Mouse (Mus musculus): Measurements from ENCODE around the gene Plscr2. TPM values are rescaled to one million over a fixed set of nuclear protein-coding genes. Genes with fewer than 3 reads are reported as not detected.

Plscr2 gene
- polyA plus RNA-seq, 1 experiment from 2014 or later = 0.71 TPM

DNA sequence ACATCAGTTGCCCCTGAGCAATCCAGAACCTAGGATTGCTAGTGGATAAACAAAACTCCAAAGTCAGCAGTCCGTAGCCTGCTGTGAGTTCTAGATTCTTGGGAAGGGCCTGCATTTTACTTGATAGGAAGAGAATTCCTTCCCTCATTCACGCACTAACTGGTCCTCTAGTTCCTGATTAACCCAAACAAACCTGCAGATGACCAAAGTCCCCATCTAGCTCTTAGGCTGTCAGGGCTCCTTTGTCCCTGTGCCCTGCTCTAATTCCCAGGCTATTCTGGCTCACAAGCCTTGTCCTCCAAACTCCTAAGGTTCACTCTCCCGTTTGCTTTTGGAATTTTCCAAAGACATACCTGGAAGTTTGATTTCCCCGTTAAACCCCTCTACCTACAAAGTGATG is 2.8 kb upstream of the Plscr2 start:
- no peaks in the 10 kb centered on the region for H3K9me3 ChIP-seq (ENCODE audit: control insufficient read depth, low read length)
- no peaks in the 10 kb centered on the region for H3K36me3 ChIP-seq (replicated peaks; ENCODE audit: control insufficient read depth, insufficient read depth)
- no peak overlapping the region for H3K4me2 ChIP-seq (replicated peaks)
- no peak overlapping the region for H3K9ac ChIP-seq
- no peaks in the 10 kb centered on the region for H3K4me1 ChIP-seq (replicated peaks; ENCODE audit: control insufficient read depth, insufficient read depth, low read length)
- DNase-seq (ENCODE audit: low spot score) (no peak), ATAC-seq (ENCODE audit: low FRiP score) (no peak)
- no peaks in the 10 kb centered on the region for H3K27me3 ChIP-seq (ENCODE audit: control insufficient read depth, insufficient read depth, low read length)
- H3K4me3 ChIP-seq (replicated peaks; ENCODE audit: low read length) = no peak overlapping the region
- H3K27ac ChIP-seq = no peak overlapping the region
- 89% methylated on average over 4 of the region's 4 CpGs for whole genome bisulfite sequencing

DNA sequence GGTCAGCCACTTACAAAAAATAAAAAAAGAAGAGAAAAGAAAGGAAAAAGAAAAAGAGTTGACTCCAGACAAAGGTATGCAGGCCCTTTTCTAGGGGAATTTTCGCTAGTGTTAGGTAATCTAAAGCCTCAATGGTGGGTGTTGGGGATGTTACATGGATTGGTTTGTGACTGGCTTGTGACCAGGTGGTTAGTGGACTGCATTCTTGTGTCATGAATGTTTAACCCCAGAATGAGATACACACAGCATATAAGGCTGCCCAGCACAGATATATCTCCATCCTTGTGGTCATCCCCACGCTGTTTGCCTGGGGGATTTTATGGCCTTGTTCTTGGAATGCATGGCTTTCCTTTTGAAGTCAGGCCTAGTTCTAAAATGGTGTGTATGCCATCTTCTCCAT is 2.1 kb upstream of the Plscr2 start:
- Histone ChIP-seq H3K9me3 (ENCODE audit: control insufficient read depth, low read length) (no peaks in the 10 kb centered on the region), H3K36me3 (replicated peaks; ENCODE audit: control insufficient read depth, insufficient read depth) (no peaks in the 10 kb centered on the region), H3K4me1 (replicated peaks; ENCODE audit: control insufficient read depth, insufficient read depth, low read length) (no peaks in the 10 kb centered on the region), H3K27ac (no peak overlapping the region), H3K4me2 (replicated peaks) (no peak overlapping the region), H3K4me3 (replicated peaks; ENCODE audit: low read length) (no peak overlapping the region), H3K9ac (no peak overlapping the region), H3K27me3 (ENCODE audit: control insufficient read depth, insufficient read depth, low read length) (no peaks in the 10 kb centered on the region)
- 92% methylated on average over 2 of the region's 2 CpGs for WGBS
- ATAC-seq (ENCODE audit: low FRiP score) (no peak), DNase-seq (ENCODE audit: low spot score) (no peak)

GRCm38 (mm10) chr9:92273956-92274762 is 1.2 kb upstream of the Plscr2 start:
- ATAC-seq (ENCODE audit: low FRiP score) = no peak
- no peak overlapping the region for H3K9ac ChIP-seq

GRCm38 (mm10) chr9:92276360-92276759 is 958 bp downstream of the Plscr2 start:
- Histone ChIP-seq H3K4me3 (replicated peaks; ENCODE audit: low read length) (no peak overlapping the region), H3K9ac (no peak overlapping the region), H3K4me1 (replicated peaks; ENCODE audit: control insufficient read depth, insufficient read depth, low read length) (no peaks in the 10 kb centered on the region), H3K36me3 (replicated peaks; ENCODE audit: control insufficient read depth, insufficient read depth) (no peaks in the 10 kb centered on the region), H3K4me2 (replicated peaks) (no peak overlapping the region), H3K9me3 (ENCODE audit: control insufficient read depth, low read length) (no peaks in the 10 kb centered on the region), H3K27me3 (ENCODE audit: control insufficient read depth, insufficient read depth, low read length) (no peaks in the 10 kb centered on the region), H3K27ac (no peak overlapping the region)
- no peak for ATAC-seq (ENCODE audit: low FRiP score)
- DNase-seq (ENCODE audit: low spot score) = no peak
- 84% methylated on average over 7 of the region's 7 CpGs for WGBS

More at GRCm38 (mm10) chr9:92273956-92274762, 1.2 kb upstream of the Plscr2 start:
- no peaks in the 10 kb centered on the region for H3K9me3 ChIP-seq (ENCODE audit: control insufficient read depth, low read length)
- no peak overlapping the region for H3K4me3 ChIP-seq (replicated peaks; ENCODE audit: low read length)
- H3K27ac ChIP-seq = no peak overlapping the region
- DNase-seq (ENCODE audit: low spot score) = no peak
- WGBS = 82% methylated on average over 6 of the region's 6 CpGs
- no peak overlapping the region for H3K4me2 ChIP-seq (replicated peaks)
- H3K4me1 ChIP-seq (replicated peaks; ENCODE audit: control insufficient read depth, insufficient read depth, low read length) = no peaks in the 10 kb centered on the region
- H3K27me3 ChIP-seq (ENCODE audit: control insufficient read depth, insufficient read depth, low read length) = no peaks in the 10 kb centered on the region
- H3K36me3 ChIP-seq (replicated peaks; ENCODE audit: control insufficient read depth, insufficient read depth) = no peaks in the 10 kb centered on the region

DNA sequence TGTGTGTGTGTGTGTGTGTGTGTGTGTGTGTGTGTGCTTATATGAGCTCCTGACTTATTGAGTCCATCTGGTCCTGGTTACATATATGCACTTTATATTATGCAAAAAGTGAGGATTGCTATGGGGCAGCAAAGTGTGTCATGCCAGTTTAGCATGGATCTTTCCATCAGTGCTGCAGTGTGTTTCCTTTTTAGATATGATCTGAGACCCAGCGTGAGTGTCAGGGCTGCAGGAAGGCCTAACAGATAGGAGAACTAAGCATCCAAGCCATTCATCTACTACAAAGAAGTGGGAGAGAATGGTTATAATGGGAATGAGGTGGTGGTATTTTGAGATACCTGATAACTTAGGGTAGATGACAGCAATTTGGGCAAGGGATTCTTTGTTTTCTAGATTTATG is 4.6 kb downstream of the Plscr2 start:
- DNase-seq (ENCODE audit: low spot score) (no peak), ATAC-seq (ENCODE audit: low FRiP score) (no peak)
- Histone ChIP-seq H3K4me3 (replicated peaks; ENCODE audit: low read length) (no peak overlapping the region), H3K36me3 (replicated peaks; ENCODE audit: control insufficient read depth, insufficient read depth) (no peaks in the 10 kb centered on the region), H3K27me3 (ENCODE audit: control insufficient read depth, insufficient read depth, low read length) (no peaks in the 10 kb centered on the region), H3K9me3 (ENCODE audit: control insufficient read depth, low read length) (no peaks in the 10 kb centered on the region), H3K4me2 (replicated peaks) (no peak overlapping the region), H3K9ac (no peak overlapping the region), H3K27ac (no peak overlapping the region), H3K4me1 (replicated peaks; ENCODE audit: control insufficient read depth, insufficient read depth, low read length) (no peaks in the 10 kb centered on the region)
- 94% methylated on average over 1 of the region's 1 CpGs for WGBS

DNA sequence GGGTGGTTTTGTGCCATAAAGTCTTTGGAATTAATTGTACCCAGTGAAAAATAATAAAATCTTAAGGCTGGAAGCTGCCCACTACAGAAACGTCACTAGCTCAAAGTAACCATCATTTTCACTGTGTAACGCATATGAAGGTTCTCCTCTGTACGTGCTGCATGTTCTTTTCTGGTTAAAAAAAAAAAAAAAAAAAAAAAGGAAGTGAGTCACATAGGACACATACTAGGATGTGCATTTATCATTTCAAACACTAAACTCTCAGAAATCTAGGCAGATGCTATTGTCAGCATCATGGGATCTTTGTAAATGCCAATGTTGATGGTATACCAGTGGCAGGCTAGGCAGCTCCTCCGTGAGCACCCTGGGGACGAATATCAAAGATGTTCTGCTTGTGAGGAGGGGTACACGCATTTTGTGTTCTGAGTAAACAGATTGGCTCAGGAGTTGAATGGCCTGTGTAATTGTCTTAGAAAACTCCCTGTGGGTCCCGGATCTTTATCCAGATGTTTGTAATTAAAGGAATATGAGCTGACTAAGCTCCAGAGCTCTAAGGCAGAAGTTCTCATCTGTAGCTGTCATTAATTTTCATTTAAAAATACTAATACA is 7.3 kb downstream of the Plscr2 start:
- ATAC-seq (ENCODE audit: low FRiP score) (peak; percentile 88), DNase-seq (ENCODE audit: low spot score) (peak; percentile 47)
- Histone ChIP-seq H3K36me3 (replicated peaks; ENCODE audit: control insufficient read depth, insufficient read depth) (no peaks in the 10 kb centered on the region), H3K9me3 (ENCODE audit: control insufficient read depth, low read length) (no peaks in the 10 kb centered on the region), H3K4me2 (replicated peaks) (no peak overlapping the region), H3K4me1 (replicated peaks; ENCODE audit: control insufficient read depth, insufficient read depth, low read length) (no peaks in the 10 kb centered on the region), H3K9ac (no peak overlapping the region), H3K4me3 (replicated peaks; ENCODE audit: low read length) (no peak overlapping the region), H3K27me3 (ENCODE audit: control insufficient read depth, insufficient read depth, low read length) (no peaks in the 10 kb centered on the region), H3K27ac (no peak overlapping the region)
- WGBS = 36% methylated on average over 7 of the region's 7 CpGs

GRCm38 (mm10) chr9:92289675-92290074 is 14.3 kb downstream of the Plscr2 start:
- no peak overlapping the region for H3K9ac ChIP-seq
- no peak overlapping the region for H3K4me2 ChIP-seq (replicated peaks)
- no peak for ATAC-seq (ENCODE audit: low FRiP score)
- H3K36me3 ChIP-seq (replicated peaks; ENCODE audit: control insufficient read depth, insufficient read depth) = no peaks in the 10 kb centered on the region
- H3K4me3 ChIP-seq (replicated peaks; ENCODE audit: low read length) = no peak overlapping the region
- DNase-seq (ENCODE audit: low spot score) = no peak
- H3K4me1 ChIP-seq (replicated peaks; ENCODE audit: control insufficient read depth, insufficient read depth, low read length) = no peaks in the 10 kb centered on the region
- H3K9me3 ChIP-seq (ENCODE audit: control insufficient read depth, low read length) = no peaks in the 10 kb centered on the region
- WGBS = 86% methylated on average over 3 of the region's 3 CpGs
- no peaks in the 10 kb centered on the region for H3K27me3 ChIP-seq (ENCODE audit: control insufficient read depth, insufficient read depth, low read length)
- H3K27ac ChIP-seq = no peak overlapping the region

DNA sequence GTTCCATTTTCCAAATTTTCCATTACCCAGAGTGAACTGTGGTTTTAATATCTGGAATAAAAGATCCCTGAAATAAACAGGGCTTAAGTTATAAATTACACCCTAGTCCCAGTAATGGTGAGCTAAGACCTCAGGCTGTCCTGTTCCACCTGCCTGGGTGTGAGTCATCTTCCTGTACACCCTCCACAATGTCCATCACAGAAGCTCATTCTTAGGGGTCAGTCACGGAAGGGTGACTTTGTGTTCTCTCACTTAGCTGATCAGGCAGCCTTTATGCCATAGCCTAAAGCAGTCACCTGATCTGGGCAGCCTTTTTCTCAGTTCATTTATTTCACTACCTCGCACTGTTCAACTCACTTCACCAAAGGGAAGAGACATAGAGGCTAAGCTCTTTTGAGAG is 16.8 kb downstream of the Plscr2 start:
- Histone ChIP-seq H3K27me3 (ENCODE audit: control insufficient read depth, insufficient read depth, low read length) (no peaks in the 10 kb centered on the region), H3K9ac (no peak overlapping the region), H3K4me2 (replicated peaks) (no peak overlapping the region), H3K4me1 (replicated peaks; ENCODE audit: control insufficient read depth, insufficient read depth, low read length) (no peaks in the 10 kb centered on the region), H3K36me3 (replicated peaks; ENCODE audit: control insufficient read depth, insufficient read depth) (no peaks in the 10 kb centered on the region), H3K9me3 (ENCODE audit: control insufficient read depth, low read length) (no peaks in the 10 kb centered on the region), H3K27ac (no peak overlapping the region), H3K4me3 (replicated peaks; ENCODE audit: low read length) (no peak overlapping the region)
- no peak for DNase-seq (ENCODE audit: low spot score)
- ATAC-seq (ENCODE audit: low FRiP score) = no peak
- WGBS = 53% methylated on average over 2 of the region's 2 CpGs

GRCm38 (mm10) chr9:92292922-92293321 is 17.5 kb downstream of the Plscr2 start:
- H3K9ac ChIP-seq = no peak overlapping the region
- H3K36me3 ChIP-seq (replicated peaks; ENCODE audit: control insufficient read depth, insufficient read depth) = no peaks in the 10 kb centered on the region
- H3K4me1 ChIP-seq (replicated peaks; ENCODE audit: control insufficient read depth, insufficient read depth, low read length) = no peaks in the 10 kb centered on the region
- ATAC-seq (ENCODE audit: low FRiP score) (no peak), DNase-seq (ENCODE audit: low spot score) (no peak)
- H3K4me2 ChIP-seq (replicated peaks) = no peak overlapping the region
- no peak overlapping the region for H3K27ac ChIP-seq
- 75% methylated on average over 3 of the region's 3 CpGs for WGBS
- no peak overlapping the region for H3K4me3 ChIP-seq (replicated peaks; ENCODE audit: low read length)
- no peaks in the 10 kb centered on the region for H3K27me3 ChIP-seq (ENCODE audit: control insufficient read depth, insufficient read depth, low read length)
- no peaks in the 10 kb centered on the region for H3K9me3 ChIP-seq (ENCODE audit: control insufficient read depth, low read length)

All from hindbrain, embryonic 14.5 days (tissue).